Mouse (Mus musculus): ENCODE measurements around the gene Senp5. TPM values are rescaled to one million over a fixed set of nuclear protein-coding genes. Genes with fewer than 3 reads are reported as not detected.
A peak's percentile ranks its signal among the peaks of the same experiment; 100 is the strongest.

The Senp5 gene
- polyA plus RNA-seq, 1 experiment from 2014 or later = 11.3 TPM

DNA sequence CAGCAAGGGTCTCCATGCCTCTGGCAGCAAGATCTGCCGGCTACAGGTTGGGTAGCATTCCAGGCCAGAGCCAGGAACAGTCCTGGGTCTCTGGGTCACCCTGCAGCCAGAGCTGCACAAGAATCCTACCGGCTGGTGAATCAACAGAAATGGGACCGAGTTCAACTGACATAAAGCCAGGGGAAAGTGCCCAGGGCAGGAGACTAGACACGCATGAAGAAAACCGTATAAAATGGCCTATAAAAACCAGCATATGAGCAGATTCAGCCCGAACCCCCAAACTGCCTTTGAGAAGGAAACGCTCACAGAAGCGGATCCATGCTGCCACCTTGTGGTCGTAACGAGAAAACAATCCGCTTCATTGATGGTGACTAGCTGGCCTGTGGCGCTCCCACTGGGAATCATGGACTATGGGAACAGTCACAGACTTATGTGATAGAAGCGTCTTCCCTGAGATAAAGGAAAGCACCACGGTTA lies 84.8 kb downstream of the Senp5 start:
- H3K27ac ChIP-seq = no peak overlapping the region
- no peaks in the 10 kb centered on the region for H3K36me3 ChIP-seq
- no peak overlapping the region for H3K4me3 ChIP-seq (replicated peaks)
- no peak for ATAC-seq (ENCODE audit: insufficient read depth, low FRiP score, low read depth)
- no peak overlapping the region for H3K9ac ChIP-seq
- no peaks in the 10 kb centered on the region for H3K27me3 ChIP-seq (replicated peaks)
- WGBS = 3% methylated on average over 14 of the region's 14 CpGs
- no peaks in the 10 kb centered on the region for H3K9me3 ChIP-seq
- H3K4me1 ChIP-seq = no peaks in the 10 kb centered on the region
- peak overlapping the region; percentile 48 for H3K4me2 ChIP-seq

DNA sequence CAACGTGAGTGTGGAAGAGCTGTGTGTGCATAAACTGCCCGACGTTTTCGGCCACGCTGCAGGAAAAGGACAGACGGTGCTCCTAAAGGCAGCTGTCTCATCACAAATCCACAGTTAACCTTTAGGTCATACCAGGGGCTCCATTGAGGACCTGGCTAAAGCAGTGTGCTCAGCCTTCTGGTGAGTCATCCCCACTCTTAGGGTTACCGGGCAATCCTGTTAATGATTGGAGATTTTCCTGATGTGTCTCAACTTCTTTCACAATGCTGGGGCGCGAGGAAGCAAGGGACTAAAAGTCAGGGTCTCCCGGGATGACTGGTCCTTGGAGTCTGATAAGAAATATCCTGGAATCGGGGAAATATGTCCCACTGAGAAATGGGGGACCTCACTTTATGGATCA lies 85.3 kb downstream of the Senp5 start:
- Histone ChIP-seq H3K4me1 (no peaks in the 10 kb centered on the region), H3K4me2 (peak overlapping the region; percentile 48), H3K36me3 (no peaks in the 10 kb centered on the region), H3K9ac (no peak overlapping the region), H3K27ac (no peak overlapping the region), H3K9me3 (no peaks in the 10 kb centered on the region), H3K4me3 (replicated peaks) (no peak overlapping the region), H3K27me3 (replicated peaks) (no peaks in the 10 kb centered on the region)
- WGBS = 60% methylated on average over 11 of the region's 11 CpGs
- no peak for ATAC-seq (ENCODE audit: insufficient read depth, low FRiP score, low read depth)

DNA sequence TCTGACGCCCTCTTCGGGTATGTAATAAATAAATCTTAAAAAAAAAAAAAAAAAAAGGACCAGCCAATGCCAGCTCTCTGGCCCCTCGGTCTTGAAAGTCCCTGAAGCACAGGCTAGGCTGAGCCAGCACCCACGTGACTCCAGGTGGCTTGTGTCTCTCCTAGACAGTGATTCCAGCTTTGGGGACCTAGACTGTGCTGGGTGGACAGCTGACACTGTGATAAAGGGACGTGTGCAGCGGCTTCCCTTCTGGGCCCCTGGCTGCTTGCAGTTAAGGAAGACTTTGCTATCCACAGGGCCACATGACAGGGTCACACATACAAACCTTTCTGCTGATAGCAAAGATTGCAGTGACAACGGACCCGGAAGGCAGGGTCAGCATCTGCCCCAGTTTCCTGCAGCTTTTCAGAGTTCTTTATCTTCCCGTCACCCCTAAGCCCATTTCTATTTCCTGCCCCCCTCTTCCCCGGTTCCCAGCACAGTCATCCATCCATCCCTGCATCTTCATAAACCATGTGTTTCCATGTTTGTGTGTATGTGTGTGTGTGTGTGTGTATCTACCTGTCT lies 92.7 kb downstream of the Senp5 start:
- no peaks in the 10 kb centered on the region for H3K9me3 ChIP-seq
- no peaks in the 10 kb centered on the region for H3K27me3 ChIP-seq (replicated peaks)
- WGBS = 52% methylated on average over 10 of the region's 10 CpGs
- no peak overlapping the region for H3K9ac ChIP-seq
- H3K4me2 ChIP-seq = no peak overlapping the region
- ATAC-seq (ENCODE audit: insufficient read depth, low FRiP score, low read depth) = no peak
- no peaks in the 10 kb centered on the region for H3K36me3 ChIP-seq
- 0 out of 2 replicates have a peak, but pooled peaks cover 10% of the 10 kb centered on the region for H3K4me1 ChIP-seq
- H3K4me3 ChIP-seq (replicated peaks) = no peak overlapping the region
- no peak overlapping the region for H3K27ac ChIP-seq

Small RNA genes within 50 kb of the gene (microRNA-seq; reads per million reads assigned to microRNA genes)
- not detected for gene Gm26269

Other genes starting within 250 kb of the Senp5 start
- gene Meltf, start 124.5 kb downstream of the Senp5 start, polyA plus RNA-seq (2015; fragmentation: Nextera tagmentation; extraction: Ambion mirVana) = 1.4 and 2.3 TPM in 2 replicates
- gene Pigz, start 69.4 kb downstream of the Senp5 start, polyA plus RNA-seq (2015; fragmentation: Nextera tagmentation; extraction: Ambion mirVana) = 0.51 and 0.72 TPM in 2 replicates
- 88.0 and 94.6 TPM in 2 replicates for gene 0610012G03Rik, start 54.8 kb downstream of the Senp5 start, polyA plus RNA-seq (2015; fragmentation: Nextera tagmentation; extraction: Ambion mirVana)
- gene Ncbp2, start 54.8 kb downstream of the Senp5 start, polyA plus RNA-seq (2015; fragmentation: Nextera tagmentation; extraction: Ambion mirVana) = 94.6 and 95.5 TPM in 2 replicates
- 33.6 and 36.6 TPM in 2 replicates for gene Pak2, start 76.1 kb upstream of the Senp5 start, polyA plus RNA-seq (2015; fragmentation: Nextera tagmentation; extraction: Ambion mirVana)
- gene Pigx, start 96.5 kb upstream of the Senp5 start, polyA plus RNA-seq (2015; fragmentation: Nextera tagmentation; extraction: Ambion mirVana) = 89.0 and 91.8 TPM in 2 replicates
- gene Cep19, start 96.5 kb upstream of the Senp5 start, polyA plus RNA-seq (2015; fragmentation: Nextera tagmentation; extraction: Ambion mirVana) = 26.6 and 27.8 TPM in 2 replicates
- gene Nrros, start 162.3 kb upstream of the Senp5 start, polyA plus RNA-seq (2015; fragmentation: Nextera tagmentation; extraction: Ambion mirVana) = 16.3 and 19.5 TPM in 2 replicates
- gene Bex6, start 176.5 kb upstream of the Senp5 start, polyA plus RNA-seq (2015; fragmentation: Nextera tagmentation; extraction: Ambion mirVana) = 0.30 and 0.33 TPM in 2 replicates
- 12.2 and 14.1 TPM in 2 replicates for gene Fbxo45, start 243.9 kb upstream of the Senp5 start, polyA plus RNA-seq (2015; fragmentation: Nextera tagmentation; extraction: Ambion mirVana)
- gene Wdr53, start 243.9 kb upstream of the Senp5 start, polyA plus RNA-seq (2015; fragmentation: Nextera tagmentation; extraction: Ambion mirVana) = 18.3 and 21.3 TPM in 2 replicates